ENCODE assay signal across 8 mouse cellular contexts in genomic region chr1:83038109-83038672, GRCm38 (mm10). TPM values are rescaled to one million over a fixed set of nuclear protein-coding genes. Genes with fewer than 3 reads are reported as not detected.
DNase-seq lines count a peak whose midpoint lies in the region; ATAC-seq and TF ChIP-seq lines count a peak whose summit lies in the region.

Slc19a3 (minus strand) TSS chr1:83038448.

- no peak for ATAC-seq in heart, embryonic 13.5 days (ENCODE audit: extremely low read depth, insufficient number of reproducible peaks, low FRiP score, low TSS enrichment)
- ATAC-seq in kidney, embryonic 16.5 days (ENCODE audit: low FRiP score, low TSS enrichment), result peak; percentile 96
- ATAC-seq in midbrain, postnatal 0 days (ENCODE audit: low FRiP score), result peak; percentile 92

- intact Hi-C loops in gastrocnemius, adult 2 months (cut with DNase I), result no loop called here

- no peaks in the 10 kb centered on the region for H3K36me3 ChIP-seq in heart, embryonic 13.5 days
- no peaks in the 10 kb centered on the region for H3K36me3 ChIP-seq in kidney, embryonic 16.5 days (ENCODE audit: insufficient read depth, low read length)
- no peaks in the 10 kb centered on the region for H3K36me3 ChIP-seq in midbrain, postnatal 0 days (ENCODE audit: insufficient read depth, low read length)

- peak within 1 kb of the TSS; percentile 72 for H3K4me3 ChIP-seq in gastrocnemius, adult 2 months
- peak within 1 kb of the TSS; percentile 68 for H3K4me3 ChIP-seq in heart, embryonic 13.5 days
- H3K4me3 ChIP-seq in kidney, embryonic 16.5 days (ENCODE audit: low read length), result peak within 1 kb of the TSS; percentile 64
- H3K4me3 ChIP-seq in midbrain, postnatal 0 days (ENCODE audit: low read depth, low read length), result peak within 1 kb of the TSS; percentile 39

- no peaks in the 10 kb centered on the region for H3K9me3 ChIP-seq in heart, embryonic 13.5 days
- no peaks in the 10 kb centered on the region for H3K9me3 ChIP-seq in kidney, embryonic 16.5 days (ENCODE audit: low read length)
- no peaks in the 10 kb centered on the region for H3K9me3 ChIP-seq in midbrain, postnatal 0 days (ENCODE audit: low read length)

- peak within 1 kb of the TSS; percentile 43 for H3K27ac ChIP-seq in gastrocnemius, adult 2 months
- peak within 1 kb of the TSS; percentile 21; the same call in 1 of the 2 replicates for H3K27ac ChIP-seq in heart, embryonic 13.5 days (replicated peaks)
- peak within 1 kb of the TSS; percentile 36 for H3K27ac ChIP-seq in kidney, embryonic 16.5 days (ENCODE audit: low read length)
- 0 out of 2 replicates have a peak within 1 kb of the TSS, but pooled peaks have one; percentile 26 for H3K27ac ChIP-seq in midbrain, postnatal 0 days (ENCODE audit: low read depth, low read length)

- H3K27me3 ChIP-seq in heart, embryonic 13.5 days (replicated peaks), result no peaks in the 10 kb centered on the region
- H3K27me3 ChIP-seq in kidney, embryonic 16.5 days (ENCODE audit: insufficient read depth, low read length), result no peaks in the 10 kb centered on the region
- H3K27me3 ChIP-seq in midbrain, postnatal 0 days (ENCODE audit: insufficient read depth, low read length), result no peaks in the 10 kb centered on the region

- TF ChIP-seq CTCF in gastrocnemius, adult 2 months (IDR thresholded peaks at IDR 0.05), result no peak
- no peak for TF ChIP-seq CTCF in midbrain, postnatal 0 days (IDR thresholded peaks at IDR 0.05)

- under 1% methylated on average over 25 of the region's 25 CpGs for WGBS in heart, embryonic 13.5 days
- under 1% methylated on average over 25 of the region's 25 CpGs for WGBS in kidney, embryonic 16.5 days
- under 1% methylated on average over 25 of the region's 25 CpGs for WGBS in midbrain, postnatal 0 days

- peak within 1 kb of the TSS; percentile 72 for H3K4me2 ChIP-seq in heart, embryonic 13.5 days
- H3K4me2 ChIP-seq in kidney, embryonic 16.5 days (replicated peaks; ENCODE audit: low read depth, low read length), result peak within 1 kb of the TSS; percentile 76
- peak within 1 kb of the TSS; percentile 59 for H3K4me2 ChIP-seq in midbrain, postnatal 0 days (ENCODE audit: low read depth, low read length, poor library complexity, severe bottlenecking)

- H3K9ac ChIP-seq in heart, embryonic 13.5 days, result peak within 1 kb of the TSS; percentile 80
- H3K9ac ChIP-seq in kidney, embryonic 16.5 days (replicated peaks; ENCODE audit: low read length), result peak within 1 kb of the TSS; percentile 71
- peak within 1 kb of the TSS; percentile 44 for H3K9ac ChIP-seq in midbrain, postnatal 0 days (replicated peaks; ENCODE audit: low read length, poor library complexity, severe bottlenecking)

- DNase-seq in gastrocnemius, adult 2 months, result peak; percentile 31
- DNase-seq in gastrocnemius, adult 8-10 months (ENCODE audit: low spot score in 2 of 2), result no peak
- peak; percentile 77 for DNase-seq in embryo, embryonic 11 days
- peak; percentile 37 for DNase-seq in liver
- peak; percentile 72 for DNase-seq in midbrain, postnatal 0 days (ENCODE audit: low spot score)
- DNase-seq in yolk sac, embryonic 10.5 days (ENCODE audit: low spot score), result peak; percentile 63

- H3K4me1 ChIP-seq in heart, embryonic 13.5 days, result peaks cover 8% of the 10 kb centered on the region; the same call in 1 of the 2 replicates
- peaks cover 7% of the 10 kb centered on the region; the same call in 1 of the 2 replicates for H3K4me1 ChIP-seq in kidney, embryonic 16.5 days (ENCODE audit: insufficient read depth, low read length)
- no peaks in the 10 kb centered on the region for H3K4me1 ChIP-seq in midbrain, postnatal 0 days (ENCODE audit: insufficient read depth, low read length)

RNA-seq across cellular contexts. Expression of gene Slc19a3, which starts in this region (rescaled TPM):
- not detected for total RNA-seq in gastrocnemius, adult 2 months (2021)
- total RNA-seq in gastrocnemius, adult 8-10 months (2022), result under 1 TPM in 1 of 4 experiments, not detected in 3; 0.27 TPM
- polyA plus RNA-seq in heart, embryonic 13.5 days (2015; fragmentation: Nextera tagmentation; extraction: Ambion mirVana), result 1.6 and 2.0 TPM in 2 replicates
- polyA plus RNA-seq in kidney, embryonic 16.5 days (2015; fragmentation: Nextera tagmentation; extraction: Ambion mirVana), result 1.5 and 2.4 TPM in 2 replicates
- 0.71 and 0.99 TPM in 2 replicates for total RNA-seq in midbrain, postnatal 0 days (2014; rRNA removed)
- polyA plus RNA-seq in midbrain, postnatal 0 days (2015; fragmentation: Nextera tagmentation; extraction: Ambion mirVana), result 0.83 and 0.90 TPM in 2 replicates

Comparison
In these comparisons a context has a peak if more than half of its experiments do, and no peak if none do; other contexts are left out.
1. Peak in DNase-seq, H3K4me3 ChIP-seq and H3K27ac ChIP-seq in gastrocnemius, adult 2 months; RNA of the gene not detected or under 1 TPM.
2. Peak in DNase-seq, ATAC-seq, H3K4me3 ChIP-seq, H3K27ac ChIP-seq, H3K9ac ChIP-seq and H3K4me2 ChIP-seq in midbrain, postnatal 0 days; RNA of the gene not detected or under 1 TPM.
3. DNase-seq: peak in embryo, embryonic 11 days (single experiment), liver (single experiment) and yolk sac, embryonic 10.5 days (single experiment); none in gastrocnemius, adult 8-10 months (0 of 2).
4. Peak in every context shown above with its lines, with median percentiles within 50 percentile points of each other: H3K27ac ChIP-seq, H3K4me3 ChIP-seq, H3K4me2 ChIP-seq and H3K9ac ChIP-seq.